Mouse (Mus musculus) ovary, postnatal 10 days (tissue): ENCODE measurements at regions not wholly inside any gene's neighbourhood (a gene's known extent, or its start where the extent isn't known, plus 50 kb on each side); places are given as distances from the start of the nearest gene placed in this dataset.

Experiments used
- DNase-seq: peaks from one replicate; pipeline ENCODE4 v3.0.0; 2022; ENCODE audit warnings: low spot score

- DNase-seq: no peak
Observed at GRCm38 (mm10) chr1:36013823-36014341, 54.3 kb upstream of the Hs6st1 start.

GRCm38 (mm10) chr1:36014372-36014771, 53.8 kb upstream of the Hs6st1 start:
- no peak for DNase-seq

GRCm38 (mm10) chr1:36015210-36015609, 53.0 kb upstream of the Hs6st1 start:
- DNase-seq: no peak

GRCm38 (mm10) chr1:36016566-36016965, 51.6 kb upstream of the Hs6st1 start:
- no peak for DNase-seq

- no peak for DNase-seq
Observed at GRCm38 (mm10) chr1:36017061-36017461, 51.1 kb upstream of the Hs6st1 start.

- DNase-seq: no peak
Observed at GRCm38 (mm10) chr1:36017656-36018055, 50.5 kb upstream of the Hs6st1 start.
